Mouse (Mus musculus): ENCODE data around the gene Cxcl1. TPM values are rescaled to one million over a fixed set of nuclear protein-coding genes. Genes with fewer than 3 reads are reported as not detected.

The Cxcl1 gene
- polyA plus RNA-seq, 1 experiment from 2014 or later = 0.69 TPM

DNA sequence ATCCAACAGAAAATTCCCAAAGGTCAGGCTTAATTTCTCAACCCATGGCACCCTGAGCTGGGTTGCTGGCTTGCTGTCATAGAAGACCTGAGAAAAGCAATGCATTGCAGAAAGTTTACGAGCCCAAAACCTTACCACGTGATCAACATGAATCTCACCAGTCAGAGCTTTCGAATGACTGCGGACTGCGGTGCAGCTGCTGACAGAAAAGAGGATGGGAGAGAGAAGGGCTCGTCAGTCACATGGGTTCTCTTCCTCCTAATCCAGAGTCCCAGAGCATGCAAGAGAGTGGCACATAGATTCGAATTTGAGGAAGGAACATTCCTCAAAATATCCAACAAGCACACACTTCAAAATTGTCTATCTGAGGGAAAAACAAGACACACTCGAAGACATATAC lies 3.2 kb downstream of the Cxcl1 start:
- Histone ChIP-seq H3K4me2 (no peak overlapping the region), H3K4me3 (no peak overlapping the region), H3K9me3 (no peaks in the 10 kb centered on the region), H3K36me3 (no peaks in the 10 kb centered on the region), H3K4me1 (peaks cover 12% of the 10 kb centered on the region), H3K27me3 (no peaks in the 10 kb centered on the region; the same call in 1 of the 2 replicates), H3K27ac (no peak overlapping the region), H3K9ac (no peak overlapping the region)
- WGBS = 62% methylated on average over 8 of the region's 8 CpGs
- ATAC-seq (ENCODE audit: borderline replicate concordance, extremely low read depth, low FRiP score, low TSS enrichment) = no peak

DNA sequence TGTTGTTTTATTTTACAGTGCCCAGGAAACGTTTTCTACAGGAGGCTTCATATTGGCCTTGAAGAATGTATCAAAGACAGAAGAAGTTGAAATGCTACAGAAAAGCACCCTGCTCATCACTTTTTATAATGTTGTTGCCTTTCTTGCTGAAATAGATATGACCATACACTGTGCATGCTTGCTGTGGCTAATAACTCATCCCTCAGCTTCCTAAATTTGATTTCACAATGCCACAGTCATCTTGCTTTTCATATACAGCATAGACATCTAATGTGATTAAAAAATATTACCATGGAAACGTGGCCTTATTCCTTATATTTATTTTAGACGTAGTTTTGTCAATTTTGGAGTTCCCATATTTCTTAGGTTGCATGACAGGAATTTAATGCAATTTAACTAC lies 6.4 kb downstream of the Cxcl1 start:
- peaks cover 15% of the 10 kb centered on the region for H3K4me1 ChIP-seq
- WGBS = 64% methylated on average over 3 of the region's 3 CpGs
- peaks cover under 1% of the 10 kb centered on the region; the same call in 1 of the 2 replicates for H3K27me3 ChIP-seq
- no peak overlapping the region for H3K4me3 ChIP-seq
- H3K9ac ChIP-seq = no peak overlapping the region
- no peak overlapping the region for H3K27ac ChIP-seq
- no peak for ATAC-seq (ENCODE audit: borderline replicate concordance, extremely low read depth, low FRiP score, low TSS enrichment)
- H3K36me3 ChIP-seq = no peaks in the 10 kb centered on the region
- no peaks in the 10 kb centered on the region for H3K9me3 ChIP-seq
- no peak overlapping the region for H3K4me2 ChIP-seq

DNA sequence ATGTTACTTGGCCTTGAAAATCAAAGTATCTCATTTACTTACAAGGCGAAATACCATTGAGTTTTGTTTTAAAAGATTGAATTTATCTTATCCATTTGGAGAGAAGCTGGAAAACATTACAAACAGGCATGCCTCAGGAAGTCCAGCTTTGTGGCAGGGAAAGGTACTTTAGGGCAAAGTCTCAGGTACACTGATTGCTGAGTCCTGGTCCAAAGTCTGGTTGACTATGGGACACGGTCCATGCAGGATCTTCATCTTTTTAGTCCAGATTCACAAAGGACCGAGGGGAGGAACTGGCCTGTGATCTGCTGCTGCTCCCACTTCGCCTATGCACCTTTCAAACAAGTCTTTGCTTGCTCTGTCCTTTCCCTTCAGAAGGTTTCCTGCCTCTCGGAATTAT lies 8.3 kb downstream of the Cxcl1 start:
- ATAC-seq (ENCODE audit: borderline replicate concordance, extremely low read depth, low FRiP score, low TSS enrichment) = no peak
- Histone ChIP-seq H3K9me3 (no peaks in the 10 kb centered on the region), H3K4me1 (peaks cover 24% of the 10 kb centered on the region), H3K36me3 (no peaks in the 10 kb centered on the region), H3K27me3 (peaks cover 14% of the 10 kb centered on the region), H3K27ac (no peak overlapping the region), H3K4me3 (no peak overlapping the region), H3K9ac (no peak overlapping the region), H3K4me2 (no peak overlapping the region)
- 79% methylated on average over 5 of the region's 5 CpGs for WGBS

DNA sequence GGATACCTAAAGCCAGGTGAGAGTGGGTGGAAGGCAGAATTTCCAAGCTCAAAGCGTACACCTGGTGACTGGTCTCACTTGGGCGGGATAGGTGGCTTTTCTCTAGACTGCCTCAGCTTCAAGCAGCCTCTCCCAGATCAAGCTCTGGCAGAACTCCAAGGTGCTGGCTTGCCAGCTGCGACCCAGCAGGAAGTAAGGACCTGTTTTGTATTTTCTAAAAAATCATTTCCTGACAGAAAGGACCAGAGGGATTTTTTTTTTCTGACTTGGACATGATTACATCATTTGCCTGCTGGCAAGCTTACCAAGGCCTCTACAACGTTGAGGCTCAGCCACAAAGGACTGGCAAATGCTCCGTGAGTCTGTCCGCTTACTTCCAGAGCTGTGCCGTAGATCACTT lies 9.1 kb downstream of the Cxcl1 start:
- Histone ChIP-seq H3K27me3 (peaks cover 22% of the 10 kb centered on the region), H3K9ac (no peak overlapping the region), H3K9me3 (no peaks in the 10 kb centered on the region), H3K4me1 (peaks cover 24% of the 10 kb centered on the region), H3K4me2 (no peak overlapping the region), H3K27ac (no peak overlapping the region), H3K36me3 (no peaks in the 10 kb centered on the region), H3K4me3 (no peak overlapping the region)
- ATAC-seq (ENCODE audit: borderline replicate concordance, extremely low read depth, low FRiP score, low TSS enrichment) = no peak
- WGBS = 28% methylated on average over 7 of the region's 7 CpGs

DNA sequence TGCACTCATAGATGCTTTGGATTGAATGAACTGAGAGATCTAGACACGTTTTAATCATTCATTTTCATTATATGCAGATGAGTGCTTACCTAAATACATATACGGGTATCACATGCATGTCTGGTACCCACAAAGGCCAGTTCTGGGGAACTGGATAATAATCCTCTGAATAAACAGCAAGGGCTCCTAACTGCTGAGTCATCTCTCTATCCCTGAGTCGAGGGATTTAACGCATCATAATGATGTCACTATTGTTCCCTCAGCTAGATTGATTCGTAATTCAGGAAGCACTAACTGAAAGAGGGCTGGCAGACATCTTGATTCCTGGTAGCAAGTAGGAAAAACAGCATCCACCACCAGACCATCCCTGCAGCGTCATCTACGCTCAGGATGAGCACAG lies 9.6 kb downstream of the Cxcl1 start:
- H3K27ac ChIP-seq = no peak overlapping the region
- peaks cover 24% of the 10 kb centered on the region for H3K4me1 ChIP-seq
- no peaks in the 10 kb centered on the region for H3K9me3 ChIP-seq
- no peaks in the 10 kb centered on the region for H3K36me3 ChIP-seq
- H3K27me3 ChIP-seq = peaks cover 26% of the 10 kb centered on the region
- no peak for ATAC-seq (ENCODE audit: borderline replicate concordance, extremely low read depth, low FRiP score, low TSS enrichment)
- H3K4me3 ChIP-seq = no peak overlapping the region
- no peak overlapping the region for H3K9ac ChIP-seq
- no peak overlapping the region for H3K4me2 ChIP-seq
- 58% methylated on average over 7 of the region's 7 CpGs for WGBS

DNA sequence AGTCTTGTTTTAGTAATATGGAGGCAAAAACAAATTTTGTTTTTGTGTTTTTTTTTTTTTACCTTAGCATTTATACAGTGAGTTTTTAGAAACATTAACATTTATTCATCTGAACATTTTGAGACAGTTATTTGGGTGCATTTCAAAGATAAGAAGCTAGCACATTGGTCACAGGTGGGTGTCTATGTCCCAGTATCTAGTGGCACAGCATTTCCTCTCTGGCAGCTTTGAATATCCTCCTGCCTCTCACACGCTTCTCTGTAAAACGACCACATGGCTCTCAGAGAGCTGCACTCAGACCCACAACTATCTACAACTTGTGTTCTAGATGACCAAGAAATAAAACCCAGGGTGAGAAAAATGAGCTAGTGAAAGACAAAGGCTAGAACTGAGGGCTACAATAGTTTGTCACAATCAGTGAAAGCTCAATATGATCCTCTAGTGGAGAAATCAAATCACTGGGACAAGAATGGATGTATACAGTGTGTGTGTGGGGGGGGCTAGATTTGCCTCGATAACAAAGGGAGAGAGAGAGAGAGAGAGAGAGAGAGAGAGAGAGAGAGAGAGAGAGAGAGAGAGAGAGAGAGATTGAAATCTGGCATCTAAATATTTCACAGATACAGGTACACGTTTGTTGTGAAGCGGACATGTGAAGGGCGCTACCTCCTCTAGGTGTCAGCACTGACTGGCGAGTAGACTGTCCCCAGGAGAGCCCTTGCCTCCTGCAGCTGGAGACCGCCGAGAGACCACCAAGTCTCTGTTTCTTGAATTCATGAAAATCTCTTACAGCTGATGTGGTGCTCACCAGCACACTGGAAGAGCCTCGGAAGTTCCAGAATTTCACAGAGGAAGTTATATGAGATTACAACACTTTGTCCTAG lies 11.6 kb downstream of the Cxcl1 start:
- H3K4me3 ChIP-seq = peak overlapping the region; percentile 24
- ATAC-seq (ENCODE audit: borderline replicate concordance, extremely low read depth, low FRiP score, low TSS enrichment) = no peak
- H3K4me2 ChIP-seq = peak overlapping the region; percentile 57
- H3K36me3 ChIP-seq = no peaks in the 10 kb centered on the region
- H3K9ac ChIP-seq = 0 out of 2 replicates have a peak overlapping the region, but pooled peaks have one; percentile 16
- H3K4me1 ChIP-seq = peaks cover 24% of the 10 kb centered on the region
- H3K27me3 ChIP-seq = peaks cover 30% of the 10 kb centered on the region
- WGBS = 11% methylated on average over 10 of the region's 10 CpGs
- H3K27ac ChIP-seq = no peak overlapping the region
- no peaks in the 10 kb centered on the region for H3K9me3 ChIP-seq

DNA sequence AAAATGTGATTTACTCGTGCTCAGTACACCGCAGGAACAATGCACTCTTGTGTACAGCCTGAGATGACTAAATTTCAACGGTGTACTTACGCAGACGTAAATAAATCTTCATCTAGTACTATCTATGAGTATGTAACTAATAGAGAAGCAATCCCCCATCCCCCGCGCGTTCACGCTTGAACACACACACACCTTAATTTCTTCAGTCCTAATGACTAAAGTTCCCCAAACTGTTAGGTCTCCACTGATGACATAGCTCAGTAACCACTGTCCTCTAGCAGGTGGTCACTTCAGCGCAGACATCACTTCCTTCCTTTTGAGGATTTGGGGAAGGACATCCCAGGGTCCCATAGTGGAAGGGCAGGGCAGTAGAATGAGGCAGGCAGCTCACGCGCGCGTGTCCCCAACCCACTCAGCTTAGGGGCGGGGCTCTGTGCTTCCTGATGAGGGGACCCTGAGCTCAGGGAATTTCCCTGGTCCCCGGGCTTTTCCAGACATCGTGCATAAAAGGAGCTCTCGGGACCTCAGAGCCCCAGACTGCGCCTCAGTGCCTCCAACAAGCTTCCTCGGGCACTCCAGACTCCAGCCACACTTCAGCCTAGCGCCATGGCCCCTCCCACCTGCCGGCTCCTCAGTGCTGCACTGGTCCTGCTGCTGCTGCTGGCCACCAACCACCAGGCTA lies 12.4 kb downstream of the Cxcl1 start, which contains the start of gene Cxcl2:
TSS of gene Cxcl2 (plus strand) at position 533 of the 682 bp plus-strand sequence.
- H3K4me1 ChIP-seq = peaks cover 21% of the 10 kb centered on the region
- no peak within 1 kb of the TSS for H3K27ac ChIP-seq
- no peaks in the 10 kb centered on the region for H3K36me3 ChIP-seq
- H3K4me3 ChIP-seq = peak within 1 kb of the TSS; percentile 24
- ATAC-seq (ENCODE audit: borderline replicate concordance, extremely low read depth, low FRiP score, low TSS enrichment) = peak; percentile 85
- H3K27me3 ChIP-seq = peaks cover 30% of the 10 kb centered on the region
- peak within 1 kb of the TSS; percentile 57 for H3K4me2 ChIP-seq
- 0 out of 2 replicates have a peak within 1 kb of the TSS, but pooled peaks have one; percentile 16 for H3K9ac ChIP-seq
- H3K9me3 ChIP-seq = no peaks in the 10 kb centered on the region
- WGBS = 10% methylated on average over 22 of the region's 22 CpGs

DNA sequence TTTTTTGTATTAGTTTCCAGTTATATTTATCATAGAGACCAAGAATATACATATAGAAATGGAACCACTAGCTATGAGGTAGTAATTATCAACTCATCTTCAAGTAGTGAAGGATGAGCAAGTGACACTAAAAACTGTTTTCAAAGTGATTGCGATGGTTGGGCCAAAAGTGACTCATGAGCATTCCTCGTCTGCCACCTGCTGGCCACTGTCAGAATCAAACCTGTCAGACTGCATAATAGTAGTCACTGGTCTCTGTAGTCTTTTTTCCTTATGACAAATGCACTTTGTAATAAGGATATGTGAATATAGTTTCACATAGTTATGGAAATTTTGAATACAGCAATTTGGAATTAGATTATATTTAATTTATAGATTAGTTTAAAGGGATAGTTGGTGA lies 17.9 kb downstream of the Cxcl1 start:
- Histone ChIP-seq H3K9me3 (no peaks in the 10 kb centered on the region), H3K27me3 (peaks cover 20% of the 10 kb centered on the region), H3K4me2 (no peak overlapping the region), H3K9ac (no peak overlapping the region), H3K4me3 (no peak overlapping the region), H3K27ac (no peak overlapping the region), H3K4me1 (no peaks in the 10 kb centered on the region), H3K36me3 (no peaks in the 10 kb centered on the region)
- WGBS = 3% methylated on average over 2 of the region's 2 CpGs
- no peak for ATAC-seq (ENCODE audit: borderline replicate concordance, extremely low read depth, low FRiP score, low TSS enrichment)

DNA sequence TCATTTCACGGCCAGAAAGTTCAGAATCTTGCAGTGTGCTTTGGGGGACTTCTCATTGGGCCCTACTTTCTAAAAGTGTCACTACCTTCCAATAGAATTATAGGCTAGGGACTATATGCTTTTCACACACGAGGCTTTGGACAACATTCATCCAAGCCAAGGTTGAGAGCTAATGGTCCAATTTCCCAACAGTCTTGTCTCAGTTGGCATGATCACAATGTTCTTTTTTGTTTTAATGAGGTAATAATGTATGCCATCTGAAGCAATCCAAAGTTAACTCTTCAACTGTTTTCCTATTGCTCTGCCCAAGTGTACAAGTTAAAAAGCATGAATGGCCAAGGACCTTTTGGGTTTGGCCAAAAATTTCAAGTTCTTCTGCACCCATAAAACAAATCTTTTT lies 28.5 kb downstream of the Cxcl1 start:
- no peaks in the 10 kb centered on the region for H3K4me1 ChIP-seq
- no peaks in the 10 kb centered on the region for H3K9me3 ChIP-seq
- no peaks in the 10 kb centered on the region for H3K27me3 ChIP-seq
- H3K9ac ChIP-seq = no peak overlapping the region
- WGBS = 72% methylated on average over 2 of the region's 2 CpGs
- no peak for ATAC-seq (ENCODE audit: borderline replicate concordance, extremely low read depth, low FRiP score, low TSS enrichment)
- no peak overlapping the region for H3K4me3 ChIP-seq
- no peaks in the 10 kb centered on the region for H3K36me3 ChIP-seq
- no peak overlapping the region for H3K4me2 ChIP-seq
- H3K27ac ChIP-seq = no peak overlapping the region

DNA sequence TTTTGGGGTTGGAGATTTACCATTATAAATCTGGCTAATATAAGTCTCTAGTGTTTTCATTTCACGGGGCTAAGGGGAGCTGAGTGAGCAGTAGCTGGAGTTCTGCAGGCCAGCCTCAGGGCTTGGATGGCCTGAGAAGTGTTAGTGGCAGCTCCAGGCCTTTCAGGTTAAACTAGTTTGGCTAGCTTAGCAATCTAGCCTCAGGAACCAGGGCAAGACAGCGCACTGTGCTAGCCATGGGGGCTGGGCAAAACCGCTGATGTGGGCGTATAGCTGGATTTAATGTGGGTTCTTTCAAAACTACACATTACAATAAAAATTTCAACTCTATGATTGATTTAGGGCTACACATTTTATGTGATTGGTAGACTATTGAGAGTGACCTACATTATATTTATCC lies 31.9 kb downstream of the Cxcl1 start:
- no peaks in the 10 kb centered on the region for H3K4me1 ChIP-seq
- H3K36me3 ChIP-seq = no peaks in the 10 kb centered on the region
- H3K4me2 ChIP-seq = no peak overlapping the region
- H3K4me3 ChIP-seq = no peak overlapping the region
- H3K9me3 ChIP-seq = no peaks in the 10 kb centered on the region
- H3K27ac ChIP-seq = no peak overlapping the region
- 74% methylated on average over 4 of the region's 4 CpGs for WGBS
- H3K27me3 ChIP-seq = no peaks in the 10 kb centered on the region
- H3K9ac ChIP-seq = no peak overlapping the region
- no peak for ATAC-seq (ENCODE audit: borderline replicate concordance, extremely low read depth, low FRiP score, low TSS enrichment)

DNA sequence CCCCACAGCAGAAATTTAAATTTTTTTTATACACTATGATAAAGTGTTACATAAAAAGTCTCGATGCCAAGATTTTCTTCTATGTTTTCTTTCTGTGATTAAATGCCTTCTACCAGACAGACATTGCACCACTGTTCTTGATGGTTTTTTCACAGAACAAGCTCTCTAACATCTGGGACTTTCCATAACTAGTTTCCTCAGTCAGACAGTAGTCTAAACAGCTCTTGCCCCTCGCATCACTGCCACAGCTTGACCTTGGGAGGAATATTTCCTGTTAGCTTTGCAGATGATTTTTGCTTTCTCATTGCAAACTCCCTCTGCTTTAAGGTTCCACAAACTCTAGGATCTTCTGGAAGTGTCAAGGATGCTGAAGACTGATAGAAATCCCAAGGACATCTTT lies 39.5 kb downstream of the Cxcl1 start:
- Histone ChIP-seq H3K9me3 (no peaks in the 10 kb centered on the region), H3K27me3 (no peaks in the 10 kb centered on the region), H3K9ac (peak overlapping the region; percentile 91), H3K27ac (peak overlapping the region; percentile 99), H3K4me3 (peak overlapping the region; percentile 75), H3K36me3 (peaks cover 14% of the 10 kb centered on the region; the same call in 1 of the 2 replicates), H3K4me2 (peak overlapping the region; percentile 56), H3K4me1 (peaks cover 10% of the 10 kb centered on the region)
- peak; percentile 28; the same call in 1 of the 2 replicates for ATAC-seq (ENCODE audit: borderline replicate concordance, extremely low read depth, low FRiP score, low TSS enrichment)
- WGBS = 20% methylated on average over 2 of the region's 2 CpGs

All from lung, embryonic 15.5 days (tissue).